Mouse (Mus musculus) erythroid progenitor cell, adult 5-6 weeks (primary cell): ENCODE data around the gene Thtpa. TPM values are rescaled to one million over a fixed set of nuclear protein-coding genes. Genes with fewer than 3 reads are reported as not detected.

Experiments
- ATAC-seq: replicated peaks from 2 replicates; pipeline ENCODE4 v1.8.0; 2016; ENCODE audit warnings: moderate number of reproducible peaks, mild to moderate bottlenecking, moderate TSS enrichment, inconsistent platforms; ENCODE audit not compliant: poor library complexity, low FRiP score, severe bottlenecking
- total RNA-seq, 2 experiments: library from RNA; stranded (forward) in 1 of 2; stranded (reverse) in 1 of 2; fragments of 150-400 nt in 1 of 2; fragments of 186-747, 209-891 nt in 1 of 2; gene quantifications; 2 replicates each; pipeline versions ENCODE4 v1.2.3 to v1.2.4; 2015 to 2017; ENCODE audit warnings: low replicate concordance in 2 of 2

Gene Thtpa
- total RNA-seq, 2 experiments from 2014 or later, result 0.68 TPM; not detected in 1

DNA sequence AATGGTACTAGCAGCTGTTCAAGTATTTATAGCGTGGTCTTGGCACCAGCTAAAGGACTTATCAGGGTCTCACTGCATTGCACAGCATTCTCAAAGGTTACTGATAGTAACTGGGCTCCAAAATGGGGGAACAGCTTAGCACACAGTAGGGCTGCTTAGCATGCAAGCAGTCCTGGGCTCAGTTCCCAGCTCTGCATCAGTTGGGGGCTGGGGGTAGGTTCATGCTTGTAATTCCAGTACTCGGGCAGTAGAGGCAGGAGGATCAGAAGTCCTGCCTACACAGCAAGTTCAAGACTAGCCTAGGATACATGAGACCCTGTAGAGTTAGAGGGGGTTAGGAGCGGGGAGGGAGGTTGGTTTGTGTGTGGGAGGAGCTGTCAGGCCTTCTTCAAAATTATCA, 17.6 kb upstream of the Thtpa start:
- ATAC-seq, result no peak

GRCm38 (mm10) chr14:55077481-55078365, 16.9 kb upstream of the Thtpa start:
- ATAC-seq, result no peak

DNA sequence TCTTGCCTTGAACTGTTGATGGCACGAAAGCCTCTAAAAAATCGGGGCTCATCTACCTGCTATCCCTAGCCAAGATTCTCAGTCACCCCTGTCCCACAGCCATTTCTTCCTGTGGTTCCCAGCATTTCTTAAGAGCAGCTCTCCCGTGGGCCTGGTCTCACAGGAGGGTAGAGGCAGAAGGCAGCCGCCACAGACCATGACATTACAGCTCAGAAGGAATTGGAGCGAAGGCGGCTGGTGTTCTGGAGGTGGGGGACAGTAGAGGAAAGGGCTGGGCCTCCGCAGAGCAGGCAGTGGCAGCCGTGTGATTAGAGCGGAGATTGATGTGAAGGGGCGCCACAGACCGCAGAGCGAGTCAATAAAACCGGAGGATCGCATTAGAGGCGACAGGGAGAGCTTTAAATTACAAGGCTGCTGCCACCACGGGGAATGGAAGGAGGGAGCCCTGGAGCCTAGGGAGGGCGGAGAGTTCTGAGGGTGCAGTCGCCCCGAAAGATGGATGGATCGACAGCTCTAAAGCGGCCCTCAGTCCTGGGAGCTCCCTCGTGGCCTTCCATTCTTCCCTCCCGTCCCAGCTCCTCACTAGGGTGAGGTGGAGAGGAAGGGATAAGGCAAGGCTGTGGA, 16.1 kb upstream of the Thtpa start:
- ATAC-seq, result no peak

- peak; percentile 75 for ATAC-seq
Observed at GRCm38 (mm10) chr14:55079214-55079970, 15.2 kb upstream of the Thtpa start.

DNA sequence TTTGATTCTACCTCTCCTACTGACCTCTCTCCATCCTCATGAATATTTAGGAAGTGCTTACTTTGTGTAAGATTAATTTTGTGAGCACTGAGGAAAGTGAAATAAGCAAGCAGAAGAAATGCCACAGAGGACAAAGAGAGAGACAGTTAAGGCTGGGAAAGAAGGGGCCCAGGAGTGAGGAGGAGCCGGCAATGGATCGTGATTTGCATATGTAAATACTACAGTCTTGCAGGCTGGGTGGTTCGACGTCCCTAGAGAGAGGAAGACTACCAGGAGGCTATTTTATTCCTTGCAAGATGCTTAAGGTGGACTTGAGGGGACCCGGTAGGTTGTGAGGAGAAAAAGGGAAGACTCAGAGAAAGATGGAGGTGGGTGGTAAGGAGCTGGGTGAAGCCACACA, 13.5 kb upstream of the Thtpa start:
- ATAC-seq, result no peak

DNA sequence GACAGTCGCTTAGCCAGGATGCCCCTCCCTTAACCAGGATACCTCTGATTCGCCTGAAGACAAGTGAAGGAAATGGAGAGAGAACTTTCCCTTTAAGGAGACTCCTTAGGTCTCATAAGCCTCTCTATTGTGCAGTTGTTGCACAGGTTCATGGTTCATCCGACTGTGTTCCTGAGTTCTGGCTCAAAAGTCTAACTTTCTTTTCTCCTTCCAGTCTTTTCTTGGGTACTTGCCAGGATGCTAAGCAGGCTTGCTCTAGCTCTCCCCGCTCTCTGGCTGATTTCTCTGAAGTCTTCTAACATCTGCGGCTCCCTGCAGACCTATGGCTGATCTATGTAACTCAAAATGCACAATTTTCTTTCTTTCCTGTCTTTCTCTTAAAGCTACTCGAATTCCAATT, 11.1 kb upstream of the Thtpa start:
- ATAC-seq, result no peak

- no peak for ATAC-seq
Observed at GRCm38 (mm10) chr14:55085324-55086008, 9.1 kb upstream of the Thtpa start.

GRCm38 (mm10) chr14:55086009-55086514, 8.5 kb upstream of the Thtpa start:
- ATAC-seq, result no peak

DNA sequence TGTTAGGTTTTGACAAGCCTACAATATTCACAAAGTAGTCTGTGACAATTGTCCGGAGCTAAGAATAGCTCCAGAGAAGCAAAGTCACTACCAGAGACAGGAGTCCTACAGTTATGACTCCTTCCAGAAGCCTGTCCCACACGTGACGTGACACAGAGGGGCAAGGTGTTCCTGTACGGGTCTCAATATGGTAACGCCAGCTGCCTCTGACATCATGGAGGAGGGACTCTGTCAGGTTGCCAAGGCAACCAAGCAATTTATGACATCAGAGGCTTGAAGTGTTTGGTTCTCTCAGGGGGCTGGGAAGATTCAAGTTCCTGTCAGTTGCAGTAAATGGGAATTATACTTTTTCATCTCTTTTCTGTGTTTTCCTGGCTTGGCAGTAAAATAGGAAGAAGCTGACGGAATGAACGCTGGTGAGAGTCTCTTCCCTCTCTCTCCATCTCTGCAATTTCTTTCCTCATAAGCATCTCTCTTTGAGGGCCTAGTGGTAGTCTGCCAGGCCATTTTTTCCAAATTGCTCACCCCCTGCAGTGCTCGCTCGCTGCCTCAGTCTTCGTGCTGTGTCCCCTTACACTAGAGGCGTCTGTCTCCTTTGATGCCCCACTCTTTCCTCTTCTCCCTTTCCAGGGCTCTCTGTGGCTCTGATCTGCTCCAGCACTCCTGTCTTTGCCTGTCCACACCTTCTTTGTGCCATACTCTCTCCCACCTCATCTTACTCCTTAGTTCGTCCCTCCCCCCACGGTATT, 5.2 kb upstream of the Thtpa start:
- no peak for ATAC-seq

GRCm38 (mm10) chr14:55091209-55091865, 3.2 kb upstream of the Thtpa start:
- no peak for ATAC-seq

DNA sequence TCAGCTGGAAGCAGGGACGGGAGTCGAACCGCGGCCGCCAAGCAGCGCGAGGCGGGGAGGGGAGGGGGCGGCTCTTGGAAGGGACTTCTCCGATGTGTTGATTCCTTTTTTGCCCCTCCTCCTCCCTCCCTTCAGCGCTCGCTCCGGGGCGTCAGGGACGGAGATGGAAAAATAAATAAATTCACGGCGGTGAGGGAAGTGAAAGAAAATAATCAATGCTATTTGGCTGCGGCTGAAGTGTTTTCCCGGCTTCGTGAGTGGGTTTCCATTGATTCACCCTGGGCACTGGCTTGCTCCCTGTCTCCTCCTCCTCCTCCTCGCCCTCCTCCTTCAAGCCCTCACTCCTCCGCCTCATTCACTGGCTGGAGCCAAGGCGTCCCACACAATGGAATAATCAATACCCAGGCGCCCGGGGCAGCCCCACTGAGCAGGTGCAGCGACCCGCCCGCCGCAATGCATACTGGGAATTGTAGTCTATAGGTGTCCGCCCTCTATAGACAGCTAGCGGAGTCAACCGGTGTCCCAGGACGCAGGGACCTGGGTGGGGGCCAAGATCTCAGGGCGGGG, 2.5 kb upstream of the Thtpa start, which contains the start of gene Zfhx2:
Gene Zfhx2 (minus strand): TSS at position 314 of the 567 bp plus-strand sequence.
- ATAC-seq, result peak; percentile 86

- ATAC-seq, result no peak
Observed at GRCm38 (mm10) chr14:55093927-55094326, 657 bp upstream of the Thtpa start.

DNA sequence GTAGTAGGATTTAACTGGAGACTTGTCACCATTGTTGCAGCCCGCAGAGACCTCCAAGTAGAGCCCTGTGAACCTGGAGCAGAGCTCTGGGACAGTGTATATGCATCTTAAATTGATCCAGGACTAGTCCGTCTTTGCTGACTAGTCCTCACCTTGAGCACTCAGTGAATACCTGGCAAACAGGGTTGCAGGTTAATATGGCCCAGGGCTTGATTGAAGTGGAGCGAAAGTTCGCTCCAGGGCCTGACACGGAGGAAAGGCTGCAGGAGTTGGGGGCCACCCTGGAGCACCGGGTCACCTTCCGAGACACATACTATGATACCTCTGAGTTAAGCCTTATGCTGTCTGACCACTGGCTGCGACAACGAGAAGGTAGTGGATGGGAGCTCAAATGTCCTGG, 679 bp downstream of the Thtpa start:
- no peak for ATAC-seq

GRCm38 (mm10) chr14:55095671-55096070, 1.1 kb downstream of the Thtpa start:
- ATAC-seq, result no peak

DNA sequence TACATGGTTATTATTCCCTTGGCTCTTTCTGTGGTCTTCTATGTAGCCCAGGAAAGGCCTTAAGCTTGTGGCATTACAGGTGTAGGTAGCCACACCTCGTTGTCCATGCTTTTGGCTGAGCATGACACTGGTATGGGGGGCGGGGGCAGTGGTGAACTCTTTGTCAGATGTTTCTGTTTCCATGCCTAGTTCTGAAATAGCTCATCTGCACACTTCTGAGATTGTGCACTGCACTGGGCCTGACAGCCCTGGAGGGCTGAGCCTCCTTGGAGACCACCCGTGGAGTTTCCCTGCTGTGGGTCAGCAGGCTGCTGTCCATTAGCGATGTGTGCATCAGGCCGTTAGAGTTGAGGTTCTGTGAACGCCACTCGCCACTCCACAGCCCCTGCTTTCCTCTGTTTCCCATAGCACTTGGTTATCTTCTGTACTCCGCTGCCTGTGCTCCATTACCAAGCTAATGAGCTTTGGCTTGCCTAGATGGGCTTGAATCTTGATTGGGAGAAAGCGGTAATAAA, 2.0 kb downstream of the Thtpa start:
- ATAC-seq, result no peak

GRCm38 (mm10) chr14:55097646-55098045, 3.1 kb downstream of the Thtpa start:
- no peak for ATAC-seq

GRCm38 (mm10) chr14:55098067-55098466, 3.5 kb downstream of the Thtpa start:
- ATAC-seq, result no peak

DNA sequence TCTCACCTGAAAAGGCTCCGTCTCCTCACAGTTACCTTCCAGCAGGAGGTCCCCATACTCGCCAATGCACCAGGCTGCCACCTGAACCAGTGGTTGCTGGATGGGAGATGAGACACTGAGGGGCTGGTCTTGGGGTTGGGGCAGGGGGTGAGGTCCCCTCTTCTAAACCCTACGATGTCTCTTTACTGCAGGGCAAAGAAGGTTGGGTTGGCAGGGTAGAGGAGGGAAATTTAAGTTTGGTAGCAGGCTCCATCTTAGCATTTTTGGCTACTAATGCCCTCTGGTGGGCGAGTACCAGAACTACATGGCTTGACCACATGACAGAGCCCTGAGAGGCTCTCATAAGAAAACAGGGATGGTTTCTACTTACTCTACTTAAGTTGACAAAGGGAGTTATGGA, 7.0 kb downstream of the Thtpa start:
- 0 out of 2 replicates have a peak, but pooled peaks have one; percentile 27 for ATAC-seq
